Mouse (Mus musculus) heart, embryonic 10.5 days (tissue): ENCODE results near the gene Cd80. TPM values are rescaled to one million over a fixed set of nuclear protein-coding genes. Genes with fewer than 3 reads are reported as not detected.

ENCODE experiments used
- DNase-seq: peaks from one replicate; pipeline ENCODE4 v3.0.0-alpha.2; 2017; ENCODE audit warnings: low spot score
- H3K27ac ChIP-seq: fragments of 300-500 bp; sonication (generic); 2 replicates; pipeline ENCODE4 v1.5.1; 2016; ENCODE audit warnings: mild to moderate bottlenecking
- H3K27me3 ChIP-seq: fragments of 300-500 bp; sonication (generic); 2 replicates; pipeline ENCODE4 v1.6.1; 2016; ENCODE audit warnings: mild to moderate bottlenecking; ENCODE audit not compliant: poor library complexity, insufficient read depth, severe bottlenecking
- H3K36me3 ChIP-seq: fragments of 300-500 bp; sonication (generic); 2 replicates; pipeline ENCODE4 v1.6.1; 2016; ENCODE audit warnings: mild to moderate bottlenecking, moderate library complexity
- H3K4me1 ChIP-seq: fragments of 300-500 bp; sonication (generic); 2 replicates; pipeline ENCODE4 v1.6.1; 2016; ENCODE audit warnings: mild to moderate bottlenecking
- H3K4me3 ChIP-seq: fragments of 300-500 bp; sonication (generic); 2 replicates; pipeline ENCODE4 v1.5.1; 2016; ENCODE audit warnings: mild to moderate bottlenecking, moderate library complexity
- H3K9me3 ChIP-seq: fragments of 300-500 bp; sonication (generic); 2 replicates; pipeline ENCODE4 v1.6.1; 2016; ENCODE audit warnings: mild to moderate bottlenecking, moderate library complexity
- WGBS: fragments of 180-500 bp; shearing (Covaris S2); methylation state at CpG from one replicate; pipeline ENCODE4 v1.1.7; 2016; 5-methylcytosine and 5-hydroxymethylcytosine counted together
- polyA plus RNA-seq: library from polyadenylated mRNA; unstranded; fragments of >200 nt; fragmentation: Nextera tagmentation; extraction: Ambion mirVana; gene quantifications from 2 replicates; pipeline ENCODE4 v1.2.1, GENCODE M21; 2016

Cd80 gene
- 0.41 and 0.45 TPM in 2 replicates for polyA plus RNA-seq

DNA sequence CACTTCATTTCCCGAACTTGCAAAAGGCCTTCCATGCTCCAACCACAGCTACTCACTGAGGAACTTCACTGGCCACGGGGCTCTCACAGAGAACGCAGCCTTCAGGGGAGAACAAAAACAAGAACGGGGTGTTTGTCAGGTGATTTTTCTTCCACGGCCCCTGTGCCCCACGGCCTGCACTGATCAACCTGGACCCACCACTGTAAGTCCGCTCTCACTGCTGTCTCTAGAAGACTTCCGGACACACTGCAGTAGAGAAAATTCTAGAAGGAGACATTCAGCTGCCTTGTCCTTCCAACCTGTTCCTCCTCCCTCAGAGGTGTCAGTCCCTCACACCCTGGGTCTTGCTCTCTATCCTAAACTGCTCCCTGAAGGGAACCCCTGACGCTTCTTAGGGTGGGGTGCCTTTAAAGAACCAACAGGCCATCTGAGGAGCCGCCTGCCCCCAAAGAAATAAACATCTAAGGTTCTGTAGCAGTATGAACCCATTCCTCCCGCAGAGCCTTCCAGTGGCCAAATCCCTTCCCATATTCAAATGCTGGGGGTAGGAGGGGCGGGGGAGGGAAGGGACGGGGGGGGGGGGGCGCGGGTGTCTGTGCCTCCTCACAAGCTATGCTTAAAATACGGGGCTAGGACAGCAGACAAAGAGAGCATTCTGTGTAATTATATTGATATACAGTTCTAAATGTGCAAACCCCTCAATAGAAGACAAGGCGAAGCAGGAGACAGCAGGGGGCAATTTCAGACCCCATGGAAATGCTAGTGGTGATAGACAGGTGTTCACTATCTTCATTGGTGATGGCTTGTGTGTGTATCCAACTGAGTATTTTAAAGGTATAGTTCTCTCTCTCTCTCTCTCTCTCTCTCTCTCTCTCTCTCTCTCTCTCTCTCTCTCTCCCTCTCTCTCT is at the start of gene Cd80:
Cd80 (plus strand) TSS at position 51 of the 908 bp plus-strand sequence.
- Histone ChIP-seq H3K9me3 (no peaks in the 10 kb centered on the region), H3K36me3 (no peaks in the 10 kb centered on the region), H3K27me3 (peaks cover 5% of the 10 kb centered on the region; the same call in 1 of the 2 replicates), H3K27ac (no peak within 1 kb of the TSS), H3K4me3 (no peak within 1 kb of the TSS), H3K4me1 (peaks cover 10% of the 10 kb centered on the region)
- 63% methylated on average over 17 of the region's 17 CpGs for WGBS
- DNase-seq, result no peak

DNA sequence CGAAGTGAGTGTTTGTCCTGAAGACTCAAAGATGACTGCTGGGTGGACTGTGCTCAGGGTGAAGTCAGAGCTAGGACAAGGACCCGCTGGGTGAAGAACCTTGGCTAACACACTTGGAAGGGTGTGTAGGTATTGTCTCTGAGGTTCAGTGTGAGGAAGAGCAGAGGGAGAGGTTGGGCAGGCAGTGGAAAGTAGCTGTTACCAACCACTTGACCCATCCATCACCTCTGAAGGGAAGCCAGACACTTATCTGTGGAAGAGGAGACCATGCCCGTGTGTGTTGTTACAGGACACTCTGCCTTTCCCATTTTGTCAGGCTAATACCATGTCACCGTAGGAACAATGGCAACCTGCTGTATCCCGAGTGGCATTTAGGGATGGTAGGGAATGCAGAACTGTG is 49.1 kb upstream of the Cd80 start:
- Histone ChIP-seq H3K4me1 (peaks cover 17% of the 10 kb centered on the region), H3K4me3 (no peak overlapping the region)
- 50% methylated on average over 5 of the region's 5 CpGs for WGBS

DNA sequence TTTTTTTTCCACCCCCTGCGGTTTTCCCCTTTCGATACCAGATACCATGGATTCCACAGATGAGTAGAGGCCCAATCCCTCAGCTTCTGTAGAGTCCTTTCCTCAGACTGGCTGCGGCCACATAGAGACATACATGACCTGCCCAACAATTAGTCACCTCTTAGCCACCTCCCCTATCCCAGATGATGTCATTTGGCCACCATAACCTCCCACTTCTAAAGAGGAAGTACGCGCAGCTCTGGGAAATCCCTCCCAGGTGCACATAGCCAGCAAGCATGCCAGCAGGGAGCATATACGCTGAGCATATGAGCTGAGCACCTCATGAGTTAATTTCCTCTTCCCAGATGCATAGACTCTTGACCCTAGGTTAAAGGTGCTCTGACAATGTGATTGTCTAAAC is 48.7 kb upstream of the Cd80 start:
- Histone ChIP-seq H3K36me3 (no peaks in the 10 kb centered on the region), H3K4me1 (peaks cover 17% of the 10 kb centered on the region), H3K27ac (no peak overlapping the region), H3K9me3 (no peaks in the 10 kb centered on the region), H3K4me3 (no peak overlapping the region), H3K27me3 (no peaks in the 10 kb centered on the region)
- 65% methylated on average over 6 of the region's 6 CpGs for WGBS
- no peak for DNase-seq

More for the DNA sequence above, 49.1 kb upstream of the Cd80 start:
- DNase-seq, result no peak
- Histone ChIP-seq H3K27me3 (no peaks in the 10 kb centered on the region), H3K36me3 (no peaks in the 10 kb centered on the region), H3K9me3 (no peaks in the 10 kb centered on the region), H3K27ac (no peak overlapping the region)

DNA sequence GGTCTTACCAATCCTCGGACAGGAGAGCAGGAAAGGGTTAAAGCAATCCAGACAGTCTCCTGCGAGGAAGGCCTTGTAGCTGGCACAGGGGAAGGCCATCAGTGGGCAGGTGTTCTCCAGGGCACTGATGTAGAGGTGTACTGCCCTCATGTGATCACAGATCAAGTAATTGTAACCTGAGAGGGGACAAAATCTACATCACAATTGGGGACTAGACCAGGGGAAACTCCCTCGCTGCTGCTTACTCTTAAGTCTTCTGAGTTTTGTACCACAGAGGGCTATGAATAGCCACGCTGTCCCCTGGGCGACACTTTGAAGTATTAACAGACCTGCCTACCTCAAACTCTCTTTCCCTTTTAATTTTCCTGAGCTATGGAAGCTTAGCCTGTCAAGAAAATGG is 47.8 kb upstream of the Cd80 start:
- H3K4me3 ChIP-seq, result no peak overlapping the region
- 30% methylated on average over 5 of the region's 5 CpGs for WGBS

DNA sequence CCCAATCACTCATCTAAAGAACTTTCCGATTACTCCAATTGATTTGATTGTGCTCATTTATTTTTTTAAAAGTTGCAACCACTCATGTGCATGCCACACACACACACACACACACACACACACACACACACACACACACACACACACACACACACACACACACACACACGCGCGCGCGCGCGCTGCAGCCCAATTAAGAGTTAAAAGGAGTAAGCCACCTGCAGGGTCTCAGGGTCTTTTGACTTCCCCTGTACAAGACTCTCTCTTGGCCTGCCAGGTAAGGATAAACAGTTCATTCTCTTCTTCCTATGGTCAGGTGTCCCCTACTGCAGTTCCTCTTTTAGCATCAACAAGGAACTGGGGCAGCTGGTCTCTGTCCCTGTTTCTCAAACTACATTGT is 46.9 kb upstream of the Cd80 start:
- Histone ChIP-seq H3K9me3 (no peaks in the 10 kb centered on the region), H3K4me3 (no peak overlapping the region), H3K27ac (no peak overlapping the region), H3K4me1 (peaks cover 17% of the 10 kb centered on the region), H3K27me3 (no peaks in the 10 kb centered on the region), H3K36me3 (no peaks in the 10 kb centered on the region)
- DNase-seq, result no peak
- 93% methylated on average over 8 of the region's 8 CpGs for WGBS

More for the DNA sequence above, 47.8 kb upstream of the Cd80 start:
- no peak for DNase-seq
- Histone ChIP-seq H3K9me3 (no peaks in the 10 kb centered on the region), H3K4me1 (peaks cover 17% of the 10 kb centered on the region), H3K27me3 (no peaks in the 10 kb centered on the region), H3K36me3 (no peaks in the 10 kb centered on the region), H3K27ac (no peak overlapping the region)

DNA sequence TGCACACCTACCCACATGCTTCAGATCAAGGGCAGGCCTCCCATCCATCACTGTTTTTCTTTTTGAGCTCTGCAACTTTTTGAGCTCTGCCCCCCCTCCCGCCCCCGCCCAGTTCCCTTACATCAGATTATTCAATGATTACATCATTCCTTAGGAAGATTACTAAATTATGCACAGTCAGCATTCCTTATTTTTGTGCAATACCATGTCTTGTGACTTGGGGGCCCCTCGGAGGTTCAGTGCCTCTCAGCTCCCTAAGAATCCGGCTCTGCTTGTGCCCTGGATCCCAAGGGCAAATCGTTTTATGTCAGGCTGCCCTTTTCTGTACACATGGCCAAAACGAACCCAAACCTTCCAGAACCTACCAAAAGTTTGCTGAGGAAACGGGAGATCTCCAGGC is 40.4 kb upstream of the Cd80 start:
- Histone ChIP-seq H3K4me1 (no peaks in the 10 kb centered on the region), H3K27ac (no peak overlapping the region), H3K36me3 (no peaks in the 10 kb centered on the region), H3K9me3 (no peaks in the 10 kb centered on the region), H3K4me3 (no peak overlapping the region), H3K27me3 (no peaks in the 10 kb centered on the region)
- no peak for DNase-seq
- WGBS, result 78% methylated on average over 7 of the region's 7 CpGs

DNA sequence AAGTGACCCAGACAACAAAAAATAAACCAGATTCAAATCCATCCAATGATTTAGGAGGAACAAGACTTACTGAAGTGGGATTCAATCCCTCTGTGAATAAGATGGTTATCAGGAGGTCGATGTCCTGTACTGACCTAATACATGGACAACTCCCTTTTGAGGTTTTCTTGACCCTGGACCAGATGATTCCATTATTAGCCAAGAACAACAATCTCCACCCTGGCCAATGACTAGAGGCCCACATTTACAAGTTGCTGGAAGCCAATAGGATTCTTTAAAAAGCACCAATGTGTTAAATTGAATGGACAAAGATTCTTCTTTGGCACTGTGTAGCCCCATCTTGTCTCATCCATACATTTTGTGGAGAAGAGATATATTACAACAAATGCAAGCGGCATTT is 30.0 kb upstream of the Cd80 start:
- no peaks in the 10 kb centered on the region for H3K9me3 ChIP-seq
- WGBS, result 80% methylated on average over 2 of the region's 2 CpGs
- no peak overlapping the region for H3K27ac ChIP-seq
- H3K4me3 ChIP-seq, result no peak overlapping the region
- DNase-seq, result no peak
- no peaks in the 10 kb centered on the region for H3K27me3 ChIP-seq
- 0 out of 2 replicates have a peak, but pooled peaks cover 6% of the 10 kb centered on the region for H3K4me1 ChIP-seq
- no peaks in the 10 kb centered on the region for H3K36me3 ChIP-seq

DNA sequence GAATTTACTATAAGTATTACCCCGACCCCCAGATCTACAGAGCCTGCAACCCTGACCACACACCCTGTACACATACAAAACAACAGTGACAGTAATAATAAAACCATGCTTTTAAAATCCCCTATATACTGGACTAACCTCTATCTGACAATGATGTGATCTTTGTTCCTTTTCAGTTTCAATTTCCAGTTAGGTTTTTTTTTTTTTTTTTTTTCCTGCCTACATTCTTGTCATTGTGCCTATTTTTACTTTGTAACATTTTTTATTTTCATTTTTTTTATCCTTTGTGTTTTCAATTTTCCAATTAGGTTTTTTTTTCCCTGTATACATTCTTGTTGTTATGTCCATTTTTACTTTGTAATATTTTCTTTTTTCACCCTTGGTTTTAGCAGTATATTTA is 29.6 kb upstream of the Cd80 start:
- H3K4me3 ChIP-seq, result no peak overlapping the region
- H3K27ac ChIP-seq, result no peak overlapping the region
- H3K4me1 ChIP-seq, result peaks cover 9% of the 10 kb centered on the region; the same call in 1 of the 2 replicates
- no peak for DNase-seq
- 92% methylated on average over 1 of the region's 1 CpGs for WGBS
- no peaks in the 10 kb centered on the region for H3K27me3 ChIP-seq
- H3K36me3 ChIP-seq, result no peaks in the 10 kb centered on the region
- H3K9me3 ChIP-seq, result no peaks in the 10 kb centered on the region

DNA sequence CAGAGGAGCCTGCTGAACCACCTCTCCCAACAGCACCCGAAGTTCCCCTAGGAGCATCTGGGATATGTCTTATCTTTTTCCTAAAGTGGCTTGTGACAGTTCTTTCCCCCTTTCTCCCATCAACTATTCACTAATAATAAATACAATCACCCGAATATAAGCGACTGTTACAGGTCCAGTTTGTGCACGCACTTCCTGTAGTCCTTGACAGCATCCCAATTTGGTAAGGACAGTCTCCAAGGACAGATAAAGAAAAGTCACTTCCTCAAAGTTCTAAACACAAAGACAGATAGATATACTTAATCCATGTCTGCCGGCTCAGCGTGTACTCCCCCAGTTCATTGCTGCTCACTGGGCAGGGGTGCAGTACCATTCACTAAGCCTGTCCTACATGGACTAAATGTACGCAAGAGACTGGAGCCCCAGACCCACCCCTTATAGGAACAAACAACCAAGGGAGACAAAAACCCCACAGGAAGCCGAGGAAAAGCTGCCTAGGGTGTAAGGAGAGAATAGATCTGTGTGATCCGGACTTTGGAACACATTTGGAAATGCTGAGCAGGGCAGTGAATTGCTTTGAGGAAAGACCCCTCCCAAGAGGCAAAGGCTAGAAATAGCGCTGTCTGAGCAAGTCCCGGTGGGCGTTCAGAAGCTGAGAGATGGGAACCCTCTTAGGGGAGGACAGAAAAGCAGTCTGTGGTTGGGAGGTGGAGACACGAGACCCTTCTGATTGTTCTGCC is 23.7 kb upstream of the Cd80 start:
- no peak for DNase-seq
- H3K36me3 ChIP-seq, result no peaks in the 10 kb centered on the region
- H3K4me3 ChIP-seq, result 0 out of 2 replicates have a peak overlapping the region, but pooled peaks have one; percentile 9
- peaks cover 26% of the 10 kb centered on the region for H3K4me1 ChIP-seq
- WGBS, result 31% methylated on average over 13 of the region's 13 CpGs
- no peaks in the 10 kb centered on the region for H3K27me3 ChIP-seq
- no peaks in the 10 kb centered on the region for H3K9me3 ChIP-seq
- peak overlapping the region; percentile 75 for H3K27ac ChIP-seq

DNA sequence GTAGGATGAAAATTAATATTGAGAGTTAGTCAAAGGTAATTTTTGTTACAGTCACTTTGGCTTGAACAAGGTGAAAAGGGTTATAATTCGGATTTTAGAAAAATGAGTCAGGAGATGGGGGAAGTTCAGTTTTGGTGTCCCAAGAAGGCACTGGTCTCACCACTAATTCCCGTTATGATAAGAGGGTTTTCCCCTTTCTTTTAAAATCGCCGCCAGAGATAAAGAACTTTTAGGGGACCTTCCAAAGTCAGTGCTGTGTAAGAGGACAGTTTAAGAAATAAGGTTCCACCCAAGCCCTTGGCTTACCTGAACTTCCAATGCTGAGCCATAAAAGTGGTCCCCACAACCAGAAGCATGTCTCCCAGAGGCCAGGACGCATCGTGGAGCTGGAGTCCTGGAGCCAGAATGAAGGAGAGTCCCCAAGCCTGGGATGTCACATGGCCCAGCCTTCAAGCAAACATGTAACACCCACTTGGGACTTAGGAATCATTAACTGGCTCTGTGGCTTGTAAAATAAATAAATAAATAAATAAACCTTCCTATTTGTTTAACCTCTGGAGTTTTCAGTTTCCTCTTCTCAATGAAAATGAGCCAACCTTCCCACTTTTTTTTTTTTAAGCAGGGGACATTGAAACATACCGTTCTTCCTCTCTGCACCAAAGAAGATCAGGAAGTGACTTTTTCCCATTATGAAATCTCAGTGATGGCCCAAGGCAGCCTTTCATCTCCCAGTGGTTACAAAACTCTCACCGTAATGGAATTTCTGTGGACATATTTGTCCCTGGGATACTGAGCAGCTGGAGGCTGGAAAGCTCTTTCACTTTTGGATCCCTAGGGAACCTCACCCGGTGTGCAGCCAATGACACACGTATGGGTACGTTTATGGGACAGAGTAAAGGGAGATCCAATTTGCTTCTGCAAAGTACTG is 22.6 kb upstream of the Cd80 start, which contains the start of gene Pla1a:
Pla1a (minus strand) TSS at position 648 of the 928 bp plus-strand sequence.
- no peak for DNase-seq
- Histone ChIP-seq H3K36me3 (no peaks in the 10 kb centered on the region), H3K4me1 (peaks cover 26% of the 10 kb centered on the region), H3K27me3 (no peaks in the 10 kb centered on the region), H3K27ac (peak within 1 kb of the TSS; percentile 75; the same call in 1 of the 2 replicates), H3K9me3 (no peaks in the 10 kb centered on the region), H3K4me3 (0 out of 2 replicates have a peak within 1 kb of the TSS, but pooled peaks have one; percentile 9)
- 73% methylated on average over 11 of the region's 11 CpGs for WGBS

DNA sequence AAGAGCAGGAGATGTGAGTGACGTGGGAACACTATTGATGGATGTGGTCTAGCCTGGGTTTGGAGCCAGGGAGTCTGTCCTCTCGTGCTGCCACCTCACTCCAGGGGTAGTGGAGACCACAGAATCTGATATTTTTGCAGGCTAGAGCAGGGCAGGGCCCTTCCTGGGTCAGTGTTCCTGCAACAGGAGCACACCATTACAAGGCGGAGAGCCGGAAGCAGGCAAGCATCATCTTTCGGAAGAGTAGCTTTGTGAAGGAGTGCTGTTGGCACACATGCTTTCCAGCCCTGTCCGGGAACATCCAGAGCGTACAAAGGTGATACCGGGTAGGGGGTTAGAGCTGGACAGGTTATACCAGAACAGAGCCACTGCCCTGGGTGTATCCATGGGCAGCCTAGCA is 21.8 kb upstream of the Cd80 start:
- Histone ChIP-seq H3K27me3 (no peaks in the 10 kb centered on the region), H3K36me3 (no peaks in the 10 kb centered on the region), H3K4me3 (no peak overlapping the region), H3K27ac (no peak overlapping the region), H3K4me1 (peaks cover 26% of the 10 kb centered on the region), H3K9me3 (no peaks in the 10 kb centered on the region)
- 85% methylated on average over 8 of the region's 8 CpGs for WGBS
- DNase-seq, result no peak

DNA sequence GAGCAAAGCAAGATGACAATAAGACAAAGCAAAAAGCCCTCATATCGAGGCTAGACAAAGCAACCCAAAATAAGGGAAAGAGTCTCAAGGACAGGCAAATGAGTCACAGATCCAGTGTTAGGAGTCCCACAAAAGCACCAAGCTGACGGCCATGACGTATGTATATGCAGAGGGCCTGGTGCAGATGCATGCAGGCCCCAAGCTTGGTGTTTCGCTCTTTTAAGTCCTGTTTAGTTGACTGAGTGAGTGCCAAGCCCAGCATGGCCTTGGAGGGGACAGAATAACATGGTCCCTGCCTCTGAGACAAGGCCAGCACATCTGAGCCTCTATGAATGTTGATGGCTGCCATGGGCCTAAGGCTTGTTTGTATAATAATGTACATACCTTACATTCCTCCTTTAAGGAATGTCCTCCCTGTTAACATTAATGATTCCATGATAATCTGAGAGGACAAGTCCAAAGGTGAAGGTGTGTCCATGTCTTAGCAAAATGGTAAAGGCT is 21.0 kb upstream of the Cd80 start:
- WGBS, result 86% methylated on average over 4 of the region's 4 CpGs
- no peaks in the 10 kb centered on the region for H3K9me3 ChIP-seq
- peaks cover 26% of the 10 kb centered on the region for H3K4me1 ChIP-seq
- DNase-seq, result no peak
- H3K27ac ChIP-seq, result 0 out of 2 replicates have a peak overlapping the region, but pooled peaks have one; percentile 29
- H3K36me3 ChIP-seq, result no peaks in the 10 kb centered on the region
- H3K4me3 ChIP-seq, result no peak overlapping the region
- no peaks in the 10 kb centered on the region for H3K27me3 ChIP-seq
